22 mouse cellular contexts compared by ENCODE assay signal in genomic region chr6:5386486-5386885, GRCm38 (mm10). TPM values are rescaled to one million over a fixed set of nuclear protein-coding genes. Genes with fewer than 3 reads are reported as not detected.
"Had no signal": no experiment of that assay in that cellular context is flagged by ENCODE, and none has a peak within 500 bp of the region (broad histone marks: within the 10 kb centered on the region; RNA-seq: fewer than 3 reads in every experiment).

No protein-coding gene starts in this region.

- H3K27ac ChIP-seq: left cerebral cortex, adult 2 months; limb, embryonic 12.5 days; limb, embryonic 15.5 days; liver, embryonic 14.5 days; macrophage; stomach, embryonic 15.5 days had no signal

- ATAC-seq: intestine, postnatal 0 days; liver, postnatal 0 days; lung, postnatal 0 days had no signal

- H3K27me3 ChIP-seq: limb, embryonic 12.5 days; limb, embryonic 15.5 days; stomach, embryonic 15.5 days had no signal

- H3K9me3 ChIP-seq: limb, embryonic 12.5 days; limb, embryonic 15.5 days; stomach, embryonic 15.5 days had no signal

- H3K36me3 ChIP-seq: limb, embryonic 12.5 days; limb, embryonic 15.5 days; stomach, embryonic 15.5 days had no signal

- H3K4me2 ChIP-seq: limb, embryonic 12.5 days; limb, embryonic 15.5 days; liver, embryonic 11.5 days; lung, embryonic 14.5 days; stomach, embryonic 15.5 days had no signal

- H3K4me3 ChIP-seq: left cerebral cortex, adult 2 months; limb, embryonic 12.5 days; limb, embryonic 15.5 days; myocyte; stomach, embryonic 15.5 days had no signal

- DNase-seq: kidney, adult 2 months; kidney, postnatal 10 days; kidney, postnatal 36 days; layer of hippocampus, postnatal 36 days; liver, postnatal 0 days; lung, embryonic 14.5 days; midbrain, embryonic 14.5 days; retina, postnatal 1 day; right cerebral cortex, postnatal 25 days; spleen, adult 18-20 months; thymus, postnatal 25 days had no signal

- H3K9ac ChIP-seq: limb, embryonic 12.5 days; limb, embryonic 15.5 days; liver, embryonic 14.5 days; liver, postnatal 0 days; lung, embryonic 14.5 days; stomach, embryonic 15.5 days had no signal

RNA-seq across cellular contexts. Expression of gene Asb4, which starts 3.3 kb away (rescaled TPM):
- total RNA-seq: monocyte, adult 5-6 weeks had no signal
